Mouse (Mus musculus): ENCODE data around the gene Smap2. TPM values are rescaled to one million over a fixed set of nuclear protein-coding genes. Genes with fewer than 3 reads are reported as not detected.

Smap2 gene
- polyA plus RNA-seq, 1 experiment from 2014 or later, result 13.5 TPM

GRCm38 (mm10) chr4:121001042-121001441 is 16.0 kb downstream of the Smap2 start:
- no peaks in the 10 kb centered on the region for H3K27me3 ChIP-seq
- H3K9me3 ChIP-seq, result no peaks in the 10 kb centered on the region
- WGBS, result 80% methylated on average over 2 of the region's 2 CpGs
- no peak overlapping the region for H3K4me2 ChIP-seq (replicated peaks)
- no peak overlapping the region for H3K9ac ChIP-seq
- H3K36me3 ChIP-seq, result no peaks in the 10 kb centered on the region
- ATAC-seq (ENCODE audit: low FRiP score, low read depth), result no peak
- H3K4me1 ChIP-seq, result peaks cover 21% of the 10 kb centered on the region
- no peak overlapping the region for H3K4me3 ChIP-seq
- no peak overlapping the region for H3K27ac ChIP-seq

DNA sequence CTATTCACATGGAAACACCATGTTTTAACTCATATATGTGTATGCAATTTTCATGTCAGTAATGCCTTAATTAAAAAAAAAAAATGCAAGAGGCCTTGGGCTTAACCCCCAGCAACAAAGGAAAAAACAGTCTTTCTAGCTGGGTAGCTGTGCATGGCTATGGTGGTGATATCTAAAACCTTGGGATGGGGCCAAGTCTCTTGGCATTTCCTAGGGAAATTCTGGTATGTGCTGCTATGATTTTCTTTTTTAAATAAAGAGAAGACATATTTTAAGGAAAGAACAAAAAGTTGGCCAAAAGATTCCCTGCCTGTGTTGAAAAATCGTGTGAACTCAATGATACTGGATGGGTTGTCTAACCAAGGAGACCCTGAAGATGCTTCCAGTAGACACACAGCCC is 21.1 kb downstream of the Smap2 start:
- H3K27ac ChIP-seq, result no peak overlapping the region
- 66% methylated on average over 1 of the region's 1 CpGs for WGBS
- no peak overlapping the region for H3K9ac ChIP-seq
- H3K27me3 ChIP-seq, result no peaks in the 10 kb centered on the region
- no peak for ATAC-seq (ENCODE audit: low FRiP score, low read depth)
- no peak overlapping the region for H3K4me3 ChIP-seq
- H3K4me2 ChIP-seq (replicated peaks), result no peak overlapping the region
- H3K36me3 ChIP-seq, result no peaks in the 10 kb centered on the region
- H3K9me3 ChIP-seq, result no peaks in the 10 kb centered on the region
- H3K4me1 ChIP-seq, result no peaks in the 10 kb centered on the region

- ATAC-seq (ENCODE audit: low FRiP score, low read depth), result no peak
- no peak overlapping the region for H3K9ac ChIP-seq
- no peaks in the 10 kb centered on the region for H3K27me3 ChIP-seq
- H3K4me1 ChIP-seq, result no peaks in the 10 kb centered on the region
- peaks cover 7% of the 10 kb centered on the region; the same call in 1 of the 2 replicates for H3K9me3 ChIP-seq
- no peak overlapping the region for H3K4me2 ChIP-seq (replicated peaks)
- no peak overlapping the region for H3K4me3 ChIP-seq
- H3K27ac ChIP-seq, result no peak overlapping the region
- peaks cover 5% of the 10 kb centered on the region; the same call in 1 of the 2 replicates for H3K36me3 ChIP-seq
- WGBS, result 76% methylated on average over 1 of the region's 1 CpGs
Measured at GRCm38 (mm10) chr4:120993025-120993424, 24.0 kb downstream of the Smap2 start.

- Histone ChIP-seq H3K9me3 (peaks cover 7% of the 10 kb centered on the region; the same call in 1 of the 2 replicates), H3K4me2 (replicated peaks) (no peak overlapping the region), H3K27ac (no peak overlapping the region), H3K9ac (no peak overlapping the region), H3K36me3 (peaks cover 5% of the 10 kb centered on the region; the same call in 1 of the 2 replicates), H3K27me3 (no peaks in the 10 kb centered on the region), H3K4me3 (no peak overlapping the region), H3K4me1 (no peaks in the 10 kb centered on the region; the same call in 1 of the 2 replicates)
- 69% methylated on average over 2 of the region's 2 CpGs for WGBS
- no peak for ATAC-seq (ENCODE audit: low FRiP score, low read depth)
Measured at GRCm38 (mm10) chr4:120992284-120992683, 24.8 kb downstream of the Smap2 start.

- WGBS, result 75% methylated on average over 4 of the region's 4 CpGs
Measured at GRCm38 (mm10) chr4:120987319-120987718, 29.7 kb downstream of the Smap2 start.

DNA sequence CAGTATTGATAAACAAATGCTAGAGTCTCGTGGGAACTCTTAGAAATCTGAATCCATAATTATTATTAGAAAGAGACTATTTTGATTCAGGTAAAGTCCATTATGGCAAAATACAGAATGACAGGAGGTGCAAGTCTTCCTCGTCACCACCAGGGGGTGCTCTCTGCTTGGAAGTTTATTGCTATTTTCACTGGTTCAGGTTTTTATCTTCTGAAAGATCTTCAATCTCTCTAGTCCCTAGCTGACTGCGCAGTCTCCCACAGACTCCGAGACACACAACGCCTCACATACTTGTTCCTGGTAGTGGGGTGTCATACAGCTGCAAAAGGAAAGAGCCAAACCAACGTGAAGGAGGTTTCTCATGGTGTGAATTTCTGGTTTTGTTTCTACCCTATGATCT is 30.6 kb downstream of the Smap2 start:
- H3K9ac ChIP-seq, result no peak overlapping the region
- H3K4me1 ChIP-seq, result no peaks in the 10 kb centered on the region; the same call in 1 of the 2 replicates
- ATAC-seq (ENCODE audit: low FRiP score, low read depth), result no peak
- no peak overlapping the region for H3K4me3 ChIP-seq
- H3K27ac ChIP-seq, result no peak overlapping the region
- peaks cover 26% of the 10 kb centered on the region for H3K36me3 ChIP-seq
- 26% methylated on average over 6 of the region's 6 CpGs for WGBS
- no peaks in the 10 kb centered on the region for H3K27me3 ChIP-seq
- H3K4me2 ChIP-seq (replicated peaks), result no peak overlapping the region
- H3K9me3 ChIP-seq, result peaks cover 7% of the 10 kb centered on the region; the same call in 1 of the 2 replicates

More at GRCm38 (mm10) chr4:120987319-120987718, 29.7 kb downstream of the Smap2 start:
- no peak overlapping the region for H3K27ac ChIP-seq
- no peak overlapping the region for H3K9ac ChIP-seq
- no peak for ATAC-seq (ENCODE audit: low FRiP score, low read depth)
- H3K36me3 ChIP-seq, result peaks cover 22% of the 10 kb centered on the region
- no peaks in the 10 kb centered on the region; the same call in 1 of the 2 replicates for H3K4me1 ChIP-seq
- peaks cover 7% of the 10 kb centered on the region; the same call in 1 of the 2 replicates for H3K9me3 ChIP-seq
- H3K4me3 ChIP-seq, result no peak overlapping the region
- H3K4me2 ChIP-seq (replicated peaks), result no peak overlapping the region
- H3K27me3 ChIP-seq, result no peaks in the 10 kb centered on the region

GRCm38 (mm10) chr4:120978221-120978620 is 38.8 kb downstream of the Smap2 start:
- WGBS, result 87% methylated on average over 3 of the region's 3 CpGs
- ATAC-seq (ENCODE audit: low FRiP score, low read depth), result no peak

DNA sequence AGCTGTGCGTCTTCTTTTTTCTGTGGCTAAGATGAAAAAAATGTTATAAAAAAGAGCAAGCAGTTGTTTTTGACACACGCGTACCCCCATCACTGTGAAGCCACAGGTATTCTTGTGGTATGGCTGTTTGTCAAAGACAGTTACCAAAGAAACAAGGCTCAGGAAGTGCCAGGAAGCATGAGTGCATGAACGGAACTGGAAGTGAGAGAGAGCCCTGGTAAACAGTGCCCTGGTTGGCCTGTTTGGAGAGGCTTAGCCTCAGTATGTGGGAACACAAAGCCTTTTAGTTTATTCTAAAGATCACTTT is 41.7 kb downstream of the Smap2 start:
- no peak overlapping the region for H3K4me2 ChIP-seq (replicated peaks)
- no peak overlapping the region for H3K4me3 ChIP-seq
- H3K27me3 ChIP-seq, result no peaks in the 10 kb centered on the region
- 91% methylated on average over 4 of the region's 4 CpGs for WGBS
- ATAC-seq (ENCODE audit: low FRiP score, low read depth), result no peak
- no peak overlapping the region for H3K27ac ChIP-seq
- H3K4me1 ChIP-seq, result no peaks in the 10 kb centered on the region
- no peak overlapping the region for H3K9ac ChIP-seq
- peaks cover 46% of the 10 kb centered on the region for H3K36me3 ChIP-seq
- no peaks in the 10 kb centered on the region for H3K9me3 ChIP-seq

More at GRCm38 (mm10) chr4:120978221-120978620, 38.8 kb downstream of the Smap2 start:
- H3K4me2 ChIP-seq (replicated peaks), result no peak overlapping the region
- H3K9me3 ChIP-seq, result no peaks in the 10 kb centered on the region
- no peak overlapping the region for H3K4me3 ChIP-seq
- no peak overlapping the region for H3K9ac ChIP-seq
- H3K36me3 ChIP-seq, result peaks cover 42% of the 10 kb centered on the region
- H3K27me3 ChIP-seq, result no peaks in the 10 kb centered on the region
- no peak overlapping the region for H3K27ac ChIP-seq
- H3K4me1 ChIP-seq, result no peaks in the 10 kb centered on the region

DNA sequence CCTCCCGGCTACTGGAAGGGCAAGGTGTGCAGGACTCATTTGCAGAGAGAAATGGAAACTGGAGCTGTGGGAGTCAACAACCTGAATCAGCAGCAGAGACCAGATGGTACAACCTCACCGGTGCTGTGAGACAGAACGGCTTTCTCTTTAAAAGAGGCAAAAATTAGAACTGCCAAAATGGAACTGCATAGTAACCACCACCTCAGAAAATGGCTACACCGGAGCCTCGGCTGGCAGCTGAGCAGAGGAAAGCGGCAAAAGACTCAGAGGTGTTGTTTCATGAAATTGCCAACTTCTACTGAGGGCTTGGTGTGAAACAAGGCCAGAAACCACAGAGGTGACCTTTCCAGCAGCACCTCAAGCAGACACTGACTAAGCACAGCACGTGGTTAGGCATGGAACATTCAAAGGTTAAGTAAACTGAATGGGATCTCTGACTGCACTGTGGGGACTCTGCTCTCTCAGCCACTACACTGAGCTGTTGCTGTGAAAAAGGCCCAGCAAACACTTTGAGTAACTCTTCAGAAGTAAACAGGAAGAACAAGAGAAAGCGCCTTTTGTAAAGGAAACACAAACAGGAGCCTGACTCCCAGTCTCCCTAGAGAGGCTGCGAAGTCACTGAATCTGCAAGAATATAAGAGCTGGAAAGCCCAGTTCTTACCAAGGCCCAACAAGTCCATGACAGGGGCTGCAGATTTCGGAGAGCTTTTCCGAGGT is 42.2 kb downstream of the Smap2 start:
- no peak for ATAC-seq (ENCODE audit: low FRiP score, low read depth)
- H3K4me2 ChIP-seq (replicated peaks), result no peak overlapping the region
- H3K4me1 ChIP-seq, result no peaks in the 10 kb centered on the region
- H3K36me3 ChIP-seq, result peaks cover 44% of the 10 kb centered on the region
- no peak overlapping the region for H3K4me3 ChIP-seq
- WGBS, result 85% methylated on average over 11 of the region's 11 CpGs
- no peaks in the 10 kb centered on the region for H3K27me3 ChIP-seq
- no peaks in the 10 kb centered on the region for H3K9me3 ChIP-seq
- no peak overlapping the region for H3K9ac ChIP-seq
- no peak overlapping the region for H3K27ac ChIP-seq

GRCm38 (mm10) chr4:120971842-120972241 is 45.2 kb downstream of the Smap2 start:
- no peak for ATAC-seq (ENCODE audit: low FRiP score, low read depth)
- 88% methylated on average over 8 of the region's 8 CpGs for WGBS
- H3K36me3 ChIP-seq, result peaks cover 53% of the 10 kb centered on the region
- H3K9ac ChIP-seq, result no peak overlapping the region
- H3K27me3 ChIP-seq, result no peaks in the 10 kb centered on the region
- no peak overlapping the region for H3K27ac ChIP-seq
- H3K9me3 ChIP-seq, result no peaks in the 10 kb centered on the region
- no peaks in the 10 kb centered on the region for H3K4me1 ChIP-seq
- no peak overlapping the region for H3K4me2 ChIP-seq (replicated peaks)
- no peak overlapping the region for H3K4me3 ChIP-seq

DNA sequence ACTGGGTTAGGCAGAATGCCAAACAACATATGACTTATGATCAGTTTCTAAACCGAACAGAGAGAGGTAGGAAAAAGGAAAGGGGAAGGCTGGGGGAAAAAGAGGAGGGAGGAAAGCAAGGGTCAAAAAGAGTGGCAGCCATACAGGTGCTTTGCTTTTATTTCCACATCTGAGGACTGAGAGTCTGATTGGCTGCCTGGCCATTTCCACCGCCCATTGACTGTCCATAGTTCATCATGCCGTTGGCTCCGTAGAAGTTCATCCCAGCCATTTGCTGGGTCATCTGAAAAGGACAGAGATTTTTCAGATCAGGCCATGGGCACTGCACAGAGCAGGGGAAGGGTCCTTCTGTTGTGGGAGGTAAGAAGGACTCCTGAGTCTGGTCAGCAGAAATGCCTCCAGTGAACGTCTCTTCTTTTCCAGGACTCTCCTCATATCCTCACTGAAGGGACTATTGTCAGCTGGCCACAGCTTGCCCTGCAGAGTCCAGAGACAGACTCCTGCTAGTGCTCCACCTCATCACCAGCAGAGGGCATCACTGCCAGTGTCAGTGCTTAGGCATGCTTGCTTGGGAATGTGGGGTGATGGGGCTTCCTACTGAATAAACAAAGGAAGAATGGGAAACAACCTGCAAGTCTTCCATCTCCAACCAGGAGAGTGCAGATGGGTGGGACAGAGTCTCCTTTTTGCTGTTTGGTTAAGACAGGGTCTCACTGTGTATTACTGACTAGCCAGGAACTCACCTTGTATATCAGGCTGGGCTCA is 47.5 kb downstream of the Smap2 start:
- H3K9ac ChIP-seq, result no peak overlapping the region
- no peaks in the 10 kb centered on the region for H3K27me3 ChIP-seq
- no peak overlapping the region for H3K27ac ChIP-seq
- no peak overlapping the region for H3K4me2 ChIP-seq (replicated peaks)
- H3K36me3 ChIP-seq, result peaks cover 47% of the 10 kb centered on the region
- H3K4me3 ChIP-seq, result no peak overlapping the region
- H3K9me3 ChIP-seq, result no peaks in the 10 kb centered on the region
- H3K4me1 ChIP-seq, result no peaks in the 10 kb centered on the region
- ATAC-seq (ENCODE audit: low FRiP score, low read depth), result no peak
- 82% methylated on average over 5 of the region's 5 CpGs for WGBS

GRCm38 (mm10) chr4:120968486-120968885 is 48.6 kb downstream of the Smap2 start:
- ATAC-seq (ENCODE audit: low FRiP score, low read depth), result no peak

More at GRCm38 (mm10) chr4:120968486-120968885, 48.6 kb downstream of the Smap2 start:
- Histone ChIP-seq H3K4me3 (no peak overlapping the region), H3K4me2 (replicated peaks) (no peak overlapping the region), H3K27ac (no peak overlapping the region), H3K36me3 (peaks cover 38% of the 10 kb centered on the region), H3K27me3 (no peaks in the 10 kb centered on the region), H3K4me1 (no peaks in the 10 kb centered on the region), H3K9ac (no peak overlapping the region), H3K9me3 (no peaks in the 10 kb centered on the region)
- WGBS, result 88% methylated on average over 9 of the region's 9 CpGs

Data from limb, embryonic 13.5 days (tissue).